Mouse (Mus musculus): ENCODE measurements around the gene Auts2.

DNA sequence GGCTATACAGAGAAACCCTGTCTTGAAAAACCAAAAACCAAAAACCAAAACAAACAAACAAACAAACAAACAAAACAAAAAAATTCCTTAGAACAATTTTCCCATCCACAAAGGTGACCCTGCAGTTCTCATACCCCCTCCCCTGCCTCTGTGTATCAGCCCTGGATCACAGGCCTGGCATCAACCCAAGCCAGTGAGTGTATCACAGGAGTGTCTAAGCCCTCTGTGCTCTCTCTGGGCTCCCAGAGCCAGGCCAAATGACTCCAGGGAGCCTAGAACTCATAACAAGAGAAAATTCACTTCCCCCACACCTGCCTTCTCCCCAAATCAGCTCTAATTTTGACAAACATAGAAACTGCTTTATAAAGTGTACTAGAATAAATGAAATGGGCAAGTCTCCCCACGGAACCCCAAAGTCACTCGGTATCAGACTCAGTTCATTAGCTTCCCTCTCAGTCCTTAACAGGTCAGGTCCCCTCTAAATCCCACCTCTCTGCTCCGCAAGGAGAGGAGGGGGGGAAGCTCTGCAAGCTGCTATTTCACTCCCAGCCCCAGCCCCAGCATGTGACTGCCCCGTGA lies 896.0 kb downstream of the Auts2 start:
- TF ChIP-seq CTCF (conservative IDR thresholded peaks at IDR 0.05 in 1 of 2, IDR thresholded peaks at IDR 0.05 in 1 of 2; ENCODE audit: low read depth in 2 of 2, low read length in 2 of 2) (no peak), POLR2A (IDR thresholded peaks at IDR 0.05; ENCODE audit: low read depth, low read length) (no peak), POLR2AphosphoS2 (IDR thresholded peaks at IDR 0.05; ENCODE audit: low read depth, low read length) (no peak), NRF1 (IDR thresholded peaks at IDR 0.05; ENCODE audit: low read depth, low read length) (no peak), EP300 (IDR thresholded peaks at IDR 0.05; ENCODE audit: low read length) (no peak)

Data from CH12.LX (cell line).